ENCODE assay signal across 8 mouse cellular contexts in the genomic region with DNA sequence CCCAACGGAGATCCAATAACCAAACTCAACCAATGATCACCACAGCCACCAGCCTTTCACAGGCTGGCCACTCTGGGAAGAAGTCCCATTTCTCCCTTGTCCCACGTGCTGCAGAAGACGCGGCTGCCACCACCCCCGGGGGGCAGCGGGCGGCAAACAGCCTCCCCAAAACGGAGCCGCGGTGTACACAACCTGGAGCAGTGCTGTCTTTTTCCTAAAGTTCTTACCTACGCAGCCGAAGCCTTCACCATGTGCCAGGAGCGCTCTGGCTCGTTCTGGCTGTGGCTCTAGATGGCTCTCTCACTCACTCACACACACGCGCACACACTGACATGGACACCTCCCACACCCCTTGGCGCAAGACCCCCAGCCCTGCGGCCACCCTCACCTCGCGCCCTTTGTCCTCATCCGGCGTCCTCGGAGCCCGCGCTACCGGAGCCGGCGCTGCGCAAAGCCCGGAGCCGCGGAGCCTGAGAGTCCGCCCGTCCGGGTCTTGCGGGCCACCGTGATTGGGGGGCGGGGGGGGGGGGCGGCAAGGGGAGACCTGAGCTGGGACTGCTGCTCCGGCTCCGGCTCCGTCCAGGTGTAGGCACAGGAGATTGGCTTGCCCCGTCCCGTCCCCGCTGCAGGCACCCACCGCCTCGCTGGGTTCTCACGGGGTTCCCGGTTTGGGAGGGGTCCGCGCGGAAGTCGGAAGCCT. TPM values are rescaled to one million over a fixed set of nuclear protein-coding genes. Genes with fewer than 3 reads are reported as not detected.
A peak's percentile ranks its signal among the peaks of the same experiment; 100 is the strongest.
DNase-seq lines count a peak whose midpoint lies in the region; ATAC-seq lines count a peak whose summit lies in the region.

A gene (minus strand): TSS at position 628 of the 700 bp plus-strand sequence.

- peak within 1 kb of the TSS; percentile 99 for H3K4me2 ChIP-seq in hindbrain, embryonic 15.5 days
- peak within 1 kb of the TSS; percentile 87 for H3K4me2 ChIP-seq in midbrain, embryonic 12.5 days (replicated peaks)

- peak; percentile 80 for ATAC-seq in hindbrain, embryonic 15.5 days (ENCODE audit: low FRiP score, low read depth)
- peak; percentile 79 for ATAC-seq in midbrain, embryonic 12.5 days (ENCODE audit: low FRiP score, low read depth)

- peak within 1 kb of the TSS; percentile 96 for H3K27ac ChIP-seq in embryonic facial prominence, embryonic 10.5 days (replicated peaks)
- 0 out of 2 replicates have a peak within 1 kb of the TSS, but pooled peaks have one; percentile 4 for H3K27ac ChIP-seq in hindbrain, embryonic 15.5 days (replicated peaks)
- H3K27ac ChIP-seq in midbrain, embryonic 12.5 days (replicated peaks): peak within 1 kb of the TSS; percentile 54; the same call in 1 of the 2 replicates

- peak within 1 kb of the TSS; percentile 65 for H3K9ac ChIP-seq in hindbrain, embryonic 15.5 days
- peak within 1 kb of the TSS; percentile 78 for H3K9ac ChIP-seq in midbrain, embryonic 12.5 days (replicated peaks)

- H3K4me1 ChIP-seq in embryonic facial prominence, embryonic 10.5 days: peaks cover 74% of the 10 kb centered on the region
- peaks cover 14% of the 10 kb centered on the region for H3K4me1 ChIP-seq in hindbrain, embryonic 15.5 days (replicated peaks)
- H3K4me1 ChIP-seq in midbrain, embryonic 12.5 days: peaks cover 42% of the 10 kb centered on the region

- intact Hi-C loops in gastrocnemius, postnatal 36 days (cut with DNase I): loop anchor here (5.0 to 10.0 kb wide), 3 partner anchors 138 to 454 kb away; no protein-coding TSS in a partner anchor

- H3K36me3 ChIP-seq in embryonic facial prominence, embryonic 10.5 days (replicated peaks): peaks cover 9% of the 10 kb centered on the region
- H3K36me3 ChIP-seq in hindbrain, embryonic 15.5 days: no peaks in the 10 kb centered on the region
- no peaks in the 10 kb centered on the region for H3K36me3 ChIP-seq in midbrain, embryonic 12.5 days

- peak within 1 kb of the TSS; percentile 83 for H3K4me3 ChIP-seq in embryonic facial prominence, embryonic 10.5 days
- peak within 1 kb of the TSS; percentile 58 for H3K4me3 ChIP-seq in hindbrain, embryonic 15.5 days
- H3K4me3 ChIP-seq in midbrain, embryonic 12.5 days: peak within 1 kb of the TSS; percentile 73

- WGBS in embryonic facial prominence, embryonic 10.5 days: under 1% methylated on average over 52 of the region's 53 CpGs
- under 1% methylated on average over 51 of the region's 53 CpGs for WGBS in hindbrain, embryonic 15.5 days
- WGBS in midbrain, embryonic 12.5 days: 1% methylated on average over 50 of the region's 53 CpGs

- no peaks in the 10 kb centered on the region for H3K27me3 ChIP-seq in embryonic facial prominence, embryonic 10.5 days (replicated peaks; ENCODE audit: low read depth, poor library complexity, severe bottlenecking)
- H3K27me3 ChIP-seq in hindbrain, embryonic 15.5 days: no peaks in the 10 kb centered on the region
- H3K27me3 ChIP-seq in midbrain, embryonic 12.5 days: 0 out of 2 replicates have a peak, but pooled peaks cover 8% of the 10 kb centered on the region

- H3K9me3 ChIP-seq in embryonic facial prominence, embryonic 10.5 days: no peaks in the 10 kb centered on the region
- no peaks in the 10 kb centered on the region for H3K9me3 ChIP-seq in hindbrain, embryonic 15.5 days
- H3K9me3 ChIP-seq in midbrain, embryonic 12.5 days: no peaks in the 10 kb centered on the region

- DNase-seq in gastrocnemius, postnatal 10 days: peak; percentile 25
- no peak for DNase-seq in gastrocnemius, postnatal 36 days
- DNase-seq in ES-CJ7 (ENCODE audit: low read depth, low spot score) (peak; percentile 32), adipocyte (ENCODE audit: low spot score) (no peak)
- peak; percentile 84 for DNase-seq in embryonic facial prominence, embryonic 10.5 days (ENCODE audit: low spot score)
- DNase-seq in layer of hippocampus, postnatal 25 days (ENCODE audit: extremely low spot score in 1 of 2, low spot score in 1 of 2): no peak

RNA-seq across cellular contexts. Expression of the gene that starts here (rescaled TPM):
- under 1 TPM; 0.59 to 0.66 TPM for total RNA-seq in gastrocnemius, postnatal 10 days (2021)
- 1 to 10 TPM in 1 of 2 experiments, under 1 TPM in 1; 0.86 to 1.1 TPM for total RNA-seq in gastrocnemius, postnatal 36 days (2021)
- 17.2 and 23.6 TPM in 2 replicates for polyA plus RNA-seq in embryonic facial prominence, embryonic 10.5 days (2016; fragmentation: Nextera tagmentation; extraction: Ambion mirVana)
- polyA plus RNA-seq in hindbrain, embryonic 15.5 days (2015; fragmentation: Nextera tagmentation; extraction: Ambion mirVana): 0.84 and 1.3 TPM in 2 replicates
- polyA plus RNA-seq in midbrain, embryonic 12.5 days (2016; fragmentation: Nextera tagmentation; extraction: Ambion mirVana): 7.0 and 9.8 TPM in 2 replicates
- total RNA-seq in layer of hippocampus, postnatal 25 days (2021): under 1 TPM; 0.85 to 0.91 TPM

Comparison
In these comparisons a context has a peak if more than half of its experiments do, and no peak if none do; other contexts are left out.
1. Peak in DNase-seq in gastrocnemius, postnatal 10 days; RNA of the gene not detected or under 1 TPM.
2. DNase-seq: peak in ES-CJ7 (single experiment) and embryonic facial prominence, embryonic 10.5 days (single experiment); none in gastrocnemius, postnatal 36 days (0 of 2), adipocyte (single experiment) and layer of hippocampus, postnatal 25 days (0 of 2).
3. H3K27ac ChIP-seq: peak in every context shown above with its lines; median percentile 96 in embryonic facial prominence, embryonic 10.5 days; 54 in midbrain, embryonic 12.5 days; 4 in hindbrain, embryonic 15.5 days.
4. Peak in every context shown above with its lines, with median percentiles within 50 percentile points of each other: H3K4me3 ChIP-seq.